Mouse (Mus musculus) embryonic facial prominence, embryonic 11.5 days (tissue): ENCODE measurements around the gene Zbtb48. TPM values are rescaled to one million over a fixed set of nuclear protein-coding genes. Genes with fewer than 3 reads are reported as not detected.

Source experiments
- ATAC-seq: fragments of 200-750 bp; cut with Nextera tagmentation; replicated peaks from 2 replicates; pipeline ENCODE4 v1.8.0; 2017; ENCODE audit warnings: low read depth; ENCODE audit not compliant: insufficient number of reproducible peaks, low FRiP score, low TSS enrichment
- DNase-seq: peaks from one replicate; pipeline ENCODE4 v3.0.0-alpha.2; 2015; ENCODE audit warnings: low spot score
- H3K27ac ChIP-seq: fragments of 300-500 bp; sonication (generic); replicated peaks from 2 replicates; pipeline ENCODE4 v1.5.1; 2014; ENCODE audit warnings: mild to moderate bottlenecking, low read depth, low read length, control low read depth
- H3K27me3 ChIP-seq: fragments of 300-500 bp; sonication (generic); 2 replicates; pipeline ENCODE4 v1.6.1; 2014; ENCODE audit warnings: mild to moderate bottlenecking, low read length, moderate library complexity, mixed read lengths; ENCODE audit not compliant: control insufficient read depth, insufficient read depth
- H3K36me3 ChIP-seq: fragments of 300-500 bp; sonication (generic); replicated peaks from 2 replicates; pipeline ENCODE4 v1.6.1; 2014; ENCODE audit warnings: low read depth, mild to moderate bottlenecking, low read length, moderate library complexity, mixed read lengths; ENCODE audit not compliant: control insufficient read depth, insufficient read depth
- H3K4me1 ChIP-seq: fragments of 300-500 bp; sonication (generic); 2 replicates; pipeline ENCODE4 v1.6.1; 2014; ENCODE audit warnings: low read length, mixed read lengths; ENCODE audit not compliant: control insufficient read depth, insufficient read depth
- H3K4me2 ChIP-seq: fragments of 300-500 bp; sonication (generic); 2 replicates; pipeline ENCODE4 v1.6.1; 2014; ENCODE audit warnings: low read depth, mild to moderate bottlenecking, control low read depth, low read length, moderate library complexity
- H3K4me3 ChIP-seq: fragments of 300-500 bp; sonication (generic); 2 replicates; pipeline ENCODE4 v1.5.1; 2014; ENCODE audit warnings: low read depth, low read length, control low read depth
- H3K9ac ChIP-seq: fragments of 300-500 bp; sonication (generic); replicated peaks from 2 replicates; pipeline ENCODE4 v1.6.1; 2014; ENCODE audit warnings: mild to moderate bottlenecking, control low read depth, low read length
- H3K9me3 ChIP-seq: fragments of 300-500 bp; sonication (generic); replicated peaks from 2 replicates; pipeline ENCODE4 v1.6.1; 2016; ENCODE audit warnings: mild to moderate bottlenecking, low read length, inconsistent platforms, mixed read lengths; ENCODE audit not compliant: control insufficient read depth
- WGBS: fragments of 180-500 bp; shearing (Covaris S2); extraction: QIAGEN DNeasy Blood & Tissue Kit; methylation state at CpG from one replicate; pipeline ENCODE4 v1.1.7; 2014; 5-methylcytosine and 5-hydroxymethylcytosine counted together
- polyA plus RNA-seq: library from polyadenylated mRNA; unstranded; fragments of >200 nt; fragmentation: Nextera tagmentation; extraction: Ambion mirVana; gene quantifications from 2 replicates; pipeline ENCODE4 v1.2.1, GENCODE M21; 2014

Zbtb48 gene
- polyA plus RNA-seq, result 21.1 and 21.5 TPM in 2 replicates

DNA sequence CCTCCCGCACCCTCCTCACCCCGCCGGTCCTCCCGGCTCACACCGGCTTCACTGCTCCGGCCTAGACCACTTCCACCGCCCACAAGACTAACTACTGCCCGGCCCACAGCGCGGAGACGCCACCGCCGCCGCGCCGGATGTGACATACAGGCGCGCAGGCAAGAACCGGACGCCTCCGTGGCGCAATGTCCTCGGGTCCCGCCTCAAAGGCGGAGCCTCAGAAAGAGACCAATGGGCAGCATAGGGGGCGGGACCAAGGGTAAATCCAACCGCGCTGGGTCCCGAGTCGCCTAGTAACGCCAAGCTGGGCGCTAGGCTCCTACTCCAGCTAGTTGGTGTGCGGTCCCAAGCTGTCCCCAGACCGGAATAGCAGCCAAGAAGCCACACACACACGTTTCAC, at the start of gene Zbtb48:
Gene Zbtb48 (minus strand): TSS at position 148 of the 400 bp plus-strand sequence.
- Histone ChIP-seq H3K4me2 (peak within 1 kb of the TSS; percentile 87), H3K9me3 (no peaks in the 10 kb centered on the region), H3K9ac (peak within 1 kb of the TSS; percentile 57), H3K4me3 (peak within 1 kb of the TSS; percentile 61), H3K4me1 (peaks cover 9% of the 10 kb centered on the region), H3K27me3 (no peaks in the 10 kb centered on the region), H3K27ac (no peak within 1 kb of the TSS), H3K36me3 (no peaks in the 10 kb centered on the region; the same call in none of the 2 replicates)
- peak; percentile 96 for ATAC-seq
- peak; percentile 99 for DNase-seq
- under 1% methylated on average over 33 of the region's 35 CpGs for WGBS

DNA sequence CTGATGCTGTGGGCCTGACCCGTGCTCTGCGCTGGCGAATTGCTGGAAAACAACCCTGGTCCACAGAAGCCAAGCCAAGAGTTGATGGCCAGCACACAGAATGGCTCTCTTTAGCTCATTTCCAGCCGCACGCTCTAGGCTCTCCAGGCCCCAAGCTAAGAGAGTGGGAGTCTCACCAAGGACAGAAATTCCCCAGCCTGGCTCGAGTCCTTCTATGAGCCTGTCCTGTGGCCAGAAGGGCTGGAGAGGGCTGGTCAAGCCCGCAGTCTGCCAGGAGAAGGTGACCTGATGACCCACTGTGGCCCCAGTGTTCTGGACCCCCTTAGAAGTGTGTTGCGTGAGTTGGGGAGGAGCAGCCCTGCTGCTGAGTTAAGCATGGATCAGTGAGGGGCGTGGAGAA, 49.7 kb upstream of the Zbtb48 start:
- no peak for DNase-seq
- no peaks in the 10 kb centered on the region; the same call in 1 of the 2 replicates for H3K4me1 ChIP-seq
- no peak overlapping the region for H3K9ac ChIP-seq
- no peak overlapping the region for H3K27ac ChIP-seq
- WGBS, result 87% methylated on average over 9 of the region's 9 CpGs
- ATAC-seq, result no peak
- H3K4me2 ChIP-seq, result no peak overlapping the region
- no peaks in the 10 kb centered on the region for H3K36me3 ChIP-seq
- H3K4me3 ChIP-seq, result no peak overlapping the region
- H3K27me3 ChIP-seq, result no peaks in the 10 kb centered on the region
- no peaks in the 10 kb centered on the region for H3K9me3 ChIP-seq

DNA sequence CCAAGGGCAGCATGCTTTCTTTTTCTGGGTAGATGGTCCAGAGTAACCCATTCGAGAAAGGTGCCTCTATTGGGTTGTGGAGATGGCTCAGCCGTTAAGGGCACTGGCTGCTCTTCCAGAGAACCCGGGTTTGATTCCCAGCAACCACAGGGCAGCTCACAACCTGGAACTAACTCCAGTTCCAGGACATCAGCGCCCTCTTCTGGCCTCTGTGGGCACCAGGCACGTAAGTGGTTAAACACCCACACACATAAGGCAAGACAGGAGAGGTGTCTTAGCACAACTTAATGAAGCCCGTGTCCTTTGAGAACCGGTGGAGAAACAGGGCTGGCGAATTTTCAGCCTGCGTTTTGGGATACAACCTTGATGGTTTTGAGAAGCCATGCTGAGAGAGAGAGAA, 47.1 kb upstream of the Zbtb48 start:
- Histone ChIP-seq H3K36me3 (no peaks in the 10 kb centered on the region), H3K9me3 (no peaks in the 10 kb centered on the region), H3K27ac (no peak overlapping the region), H3K9ac (no peak overlapping the region), H3K4me1 (no peaks in the 10 kb centered on the region; the same call in 1 of the 2 replicates), H3K4me3 (no peak overlapping the region), H3K4me2 (no peak overlapping the region), H3K27me3 (no peaks in the 10 kb centered on the region)
- WGBS, result 77% methylated on average over 9 of the region's 9 CpGs
- ATAC-seq (no peak), DNase-seq (no peak)

DNA sequence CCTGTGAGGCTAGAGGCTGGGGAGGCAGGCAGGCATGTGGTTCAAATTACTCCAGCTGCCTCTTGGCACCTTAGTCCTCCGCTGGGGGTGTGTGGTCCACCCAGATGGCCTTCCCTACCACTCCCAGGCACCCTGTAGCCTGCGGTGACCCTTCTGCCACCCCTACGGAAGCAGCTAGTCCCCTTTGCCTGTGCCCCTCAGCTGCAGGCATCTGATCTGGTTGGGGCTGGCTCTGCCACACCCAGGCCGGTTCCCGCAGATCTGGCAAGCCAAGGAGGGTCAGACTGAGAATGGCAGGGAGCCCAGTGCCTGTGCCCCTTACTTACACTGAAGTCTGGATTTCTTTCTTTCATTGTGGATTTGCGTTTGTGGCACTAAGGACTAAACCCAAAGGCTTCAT, 46.2 kb upstream of the Zbtb48 start:
- Histone ChIP-seq H3K4me1 (no peaks in the 10 kb centered on the region; the same call in 1 of the 2 replicates), H3K9me3 (no peaks in the 10 kb centered on the region), H3K4me2 (no peak overlapping the region), H3K4me3 (no peak overlapping the region), H3K27ac (no peak overlapping the region), H3K9ac (no peak overlapping the region), H3K27me3 (no peaks in the 10 kb centered on the region), H3K36me3 (no peaks in the 10 kb centered on the region)
- WGBS, result 82% methylated on average over 6 of the region's 6 CpGs
- no peak for DNase-seq
- ATAC-seq, result no peak

DNA sequence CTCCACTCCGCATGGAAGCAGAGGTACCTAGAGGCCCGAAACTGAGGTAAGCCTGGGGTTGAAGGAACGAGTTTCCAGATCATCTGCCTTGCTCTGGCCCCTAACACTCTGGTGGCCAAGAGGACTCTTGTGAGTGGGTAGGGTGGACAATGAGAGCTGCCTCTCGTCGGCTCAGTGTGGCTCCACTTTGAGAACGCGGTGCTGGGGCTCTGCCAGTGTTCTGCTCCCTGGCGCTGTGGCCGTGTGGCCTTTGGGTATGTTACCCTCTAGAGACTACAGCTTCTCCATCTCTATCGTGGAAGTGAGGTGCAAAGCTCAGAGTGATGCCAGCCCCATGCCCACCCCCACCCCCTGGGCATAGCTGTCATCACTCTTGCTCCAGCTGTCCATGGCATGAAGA, 45.2 kb upstream of the Zbtb48 start:
- Histone ChIP-seq H3K9me3 (no peaks in the 10 kb centered on the region), H3K4me2 (no peak overlapping the region), H3K27me3 (no peaks in the 10 kb centered on the region), H3K27ac (no peak overlapping the region), H3K36me3 (no peaks in the 10 kb centered on the region), H3K9ac (no peak overlapping the region), H3K4me3 (no peak overlapping the region), H3K4me1 (no peaks in the 10 kb centered on the region; the same call in 1 of the 2 replicates)
- no peak for ATAC-seq
- no peak for DNase-seq
- WGBS, result 76% methylated on average over 10 of the region's 10 CpGs

DNA sequence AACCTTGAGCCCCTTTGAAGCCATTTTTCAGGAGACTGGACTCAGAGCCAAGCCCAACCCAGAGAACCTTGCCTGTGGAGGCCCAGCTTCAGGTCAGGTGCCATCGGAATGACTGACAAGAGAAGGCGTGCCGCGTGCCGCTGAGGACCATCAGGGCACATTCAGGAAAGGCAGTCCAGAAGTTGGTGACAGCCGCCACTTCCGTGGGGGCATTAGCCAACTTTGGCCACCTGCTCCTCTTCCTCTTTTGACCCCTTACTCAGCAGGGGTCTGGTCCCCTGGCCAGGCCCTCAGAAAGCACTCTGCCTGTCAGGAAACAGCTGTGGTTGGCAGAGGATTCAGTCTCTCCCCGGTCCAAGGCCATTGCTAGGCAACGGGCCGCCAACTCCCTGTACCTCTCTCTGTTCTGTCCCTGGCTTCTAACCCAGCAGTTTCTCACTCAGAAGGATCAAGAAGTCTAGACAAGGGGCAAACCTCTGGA, 44.7 kb upstream of the Zbtb48 start, which contains the start of gene Plekhg5:
Gene Plekhg5 (plus strand): TSS at position 378 of the 481 bp plus-strand sequence.
- no peak within 1 kb of the TSS for H3K4me3 ChIP-seq
- no peak within 1 kb of the TSS for H3K9ac ChIP-seq
- no peak for ATAC-seq
- WGBS, result 72% methylated on average over 10 of the region's 10 CpGs
- H3K36me3 ChIP-seq, result no peaks in the 10 kb centered on the region
- no peak for DNase-seq
- H3K4me2 ChIP-seq, result no peak within 1 kb of the TSS
- no peak within 1 kb of the TSS for H3K27ac ChIP-seq
- H3K4me1 ChIP-seq, result no peaks in the 10 kb centered on the region; the same call in 1 of the 2 replicates
- no peaks in the 10 kb centered on the region for H3K9me3 ChIP-seq
- no peaks in the 10 kb centered on the region for H3K27me3 ChIP-seq

DNA sequence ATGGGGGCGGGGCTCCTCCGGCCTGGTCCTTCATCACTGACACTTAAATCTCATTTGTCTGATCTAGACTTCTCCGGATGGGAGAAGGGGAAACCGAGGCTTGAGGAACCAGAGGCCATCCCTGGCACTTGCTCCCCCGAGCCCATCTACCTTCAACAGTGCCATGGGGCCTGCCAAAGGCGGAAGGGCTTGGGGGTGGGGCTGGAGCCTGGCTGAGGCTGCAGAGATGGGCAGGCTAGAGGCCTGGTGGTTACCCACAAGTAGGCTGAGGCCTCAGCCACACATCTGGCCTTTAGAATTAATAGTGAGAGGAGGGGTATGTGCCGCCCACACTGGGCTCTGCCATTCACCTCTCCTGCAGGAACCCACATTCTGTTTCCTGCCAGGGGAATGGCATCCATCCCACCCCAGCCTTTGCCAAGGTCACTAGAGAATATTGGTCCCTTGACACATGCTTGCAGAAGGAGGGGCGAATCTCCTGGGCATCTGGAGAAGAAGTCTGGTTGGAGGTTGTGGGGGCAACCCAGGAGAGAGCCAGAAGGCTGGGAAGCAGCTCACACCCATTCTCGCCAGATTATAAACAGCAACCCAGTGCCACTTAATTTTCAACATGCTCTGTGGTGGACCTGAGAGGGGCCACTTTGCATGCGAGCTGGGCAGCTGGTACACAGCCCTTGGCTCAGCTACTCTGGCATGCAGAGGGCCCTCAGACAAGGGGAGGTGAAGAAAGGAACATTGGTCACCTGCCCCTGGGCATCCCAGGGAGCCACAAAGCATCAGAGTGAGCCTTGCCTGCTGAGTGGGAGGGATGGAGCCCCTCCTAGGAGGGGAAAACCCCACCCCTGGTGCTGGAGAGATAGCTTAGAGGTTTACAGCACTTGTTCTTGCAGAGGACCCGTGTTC, 43.3 kb upstream of the Zbtb48 start:
- Histone ChIP-seq H3K36me3 (no peaks in the 10 kb centered on the region), H3K4me1 (no peaks in the 10 kb centered on the region), H3K4me2 (no peak overlapping the region), H3K9me3 (no peaks in the 10 kb centered on the region), H3K27ac (no peak overlapping the region), H3K4me3 (no peak overlapping the region), H3K9ac (no peak overlapping the region), H3K27me3 (no peaks in the 10 kb centered on the region)
- DNase-seq (no peak), ATAC-seq (no peak; the same call in 1 of the 2 replicates)
- 76% methylated on average over 11 of the region's 11 CpGs for WGBS

DNA sequence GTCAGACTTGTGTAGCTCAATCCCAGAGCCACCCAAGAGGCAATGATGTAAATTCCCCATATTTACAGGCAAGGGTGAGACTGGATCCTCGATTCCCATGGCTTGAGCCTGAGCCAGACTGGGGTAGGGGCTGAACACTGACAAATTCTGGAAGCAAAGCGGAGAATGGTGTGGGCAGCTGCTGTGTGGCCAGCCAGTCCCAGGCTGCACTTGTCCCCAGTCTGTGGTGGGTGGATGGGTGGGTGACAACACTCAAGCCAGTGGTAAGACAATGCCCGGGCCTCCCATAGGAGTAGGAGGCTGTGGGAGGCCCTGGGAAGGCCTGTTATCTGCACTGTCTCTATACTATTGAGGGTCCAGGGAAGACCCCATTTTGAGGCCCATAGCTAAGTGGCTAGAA, 41.8 kb upstream of the Zbtb48 start:
- Histone ChIP-seq H3K4me3 (no peak overlapping the region), H3K4me1 (no peaks in the 10 kb centered on the region), H3K9ac (no peak overlapping the region), H3K9me3 (no peaks in the 10 kb centered on the region), H3K27ac (no peak overlapping the region), H3K36me3 (no peaks in the 10 kb centered on the region), H3K27me3 (no peaks in the 10 kb centered on the region), H3K4me2 (no peak overlapping the region)
- ATAC-seq (no peak), DNase-seq (no peak)
- WGBS, result 87% methylated on average over 3 of the region's 3 CpGs
